Mouse (Mus musculus): ENCODE results near the gene Hipk4.

DNA sequence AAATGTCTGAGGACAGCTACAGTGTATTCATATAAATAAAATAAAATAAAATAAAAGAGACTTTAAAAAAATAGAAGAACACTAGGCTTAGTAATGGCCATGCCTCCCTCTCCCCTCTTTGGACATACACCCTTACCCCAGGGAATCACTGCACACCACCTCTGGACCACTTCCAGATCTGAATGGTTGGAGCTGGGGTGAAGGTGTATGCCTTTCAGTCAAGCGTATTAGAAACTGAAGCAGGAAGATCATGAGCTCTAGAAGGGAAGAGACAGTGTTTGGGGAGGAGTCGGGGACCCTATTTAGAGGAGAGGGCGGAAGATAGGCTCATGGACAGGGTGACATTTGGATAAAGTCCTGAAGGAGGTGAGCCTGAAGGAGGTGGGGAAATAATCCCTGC lies 42.6 kb upstream of the Hipk4 start:
- TF ChIP-seq POLR2A (IDR thresholded peaks at IDR 0.05; ENCODE audit: low read depth, low read length) (no peak), CTCF (IDR thresholded peaks at IDR 0.05; ENCODE audit: extremely low read depth, insufficient read depth, insufficient read length, insufficient replicate concordance) (no peak)
